Mouse (Mus musculus) embryo, embryonic 11.5 days (tissue): ENCODE data around the gene Nkx2-5.

Experiments
- DNase-seq: peaks from one replicate; pipeline ENCODE4 v3.0.0-alpha.2; 2012; ENCODE audit warnings: low read depth, low spot score

Gene Nkx2-5

DNA sequence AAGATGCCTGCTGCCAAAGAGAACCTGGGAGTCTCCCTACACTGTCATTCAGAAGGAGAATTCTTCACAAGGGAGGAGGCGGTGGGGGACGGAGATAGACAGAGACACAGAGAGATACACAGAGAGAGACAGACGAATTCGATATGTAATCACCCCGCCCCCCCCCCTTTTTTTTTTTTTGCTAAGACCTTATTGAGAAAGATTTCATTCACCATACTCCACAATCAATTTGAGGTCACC lies at the start of gene Nkx2-5:
Gene Nkx2-5 (minus strand): TSS at position 101 of the 240 bp plus-strand sequence.
- DNase-seq: no peak

DNA sequence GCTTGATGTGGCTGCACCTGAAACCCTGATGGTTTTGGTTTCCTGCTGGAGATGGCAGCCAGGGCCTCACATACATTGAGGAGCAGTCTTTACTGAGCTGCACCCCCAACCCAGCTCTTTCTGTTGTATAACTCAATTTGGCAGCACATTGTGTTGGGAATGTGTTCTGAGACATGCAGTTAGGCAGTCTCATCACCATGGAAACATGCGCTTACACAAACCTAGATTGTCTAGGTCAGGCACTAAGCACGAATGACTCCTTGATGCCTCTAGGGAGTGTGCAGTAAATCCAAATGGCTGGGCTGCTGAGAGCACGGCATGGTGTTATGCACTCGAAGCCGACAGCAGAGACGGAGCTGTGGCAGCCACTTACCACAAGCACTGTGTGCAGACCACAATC lies 49.5 kb upstream of the Nkx2-5 start:
- DNase-seq: no peak

GRCm38 (mm10) chr17:26893492-26893891 lies 48.7 kb upstream of the Nkx2-5 start:
- DNase-seq: no peak

DNA sequence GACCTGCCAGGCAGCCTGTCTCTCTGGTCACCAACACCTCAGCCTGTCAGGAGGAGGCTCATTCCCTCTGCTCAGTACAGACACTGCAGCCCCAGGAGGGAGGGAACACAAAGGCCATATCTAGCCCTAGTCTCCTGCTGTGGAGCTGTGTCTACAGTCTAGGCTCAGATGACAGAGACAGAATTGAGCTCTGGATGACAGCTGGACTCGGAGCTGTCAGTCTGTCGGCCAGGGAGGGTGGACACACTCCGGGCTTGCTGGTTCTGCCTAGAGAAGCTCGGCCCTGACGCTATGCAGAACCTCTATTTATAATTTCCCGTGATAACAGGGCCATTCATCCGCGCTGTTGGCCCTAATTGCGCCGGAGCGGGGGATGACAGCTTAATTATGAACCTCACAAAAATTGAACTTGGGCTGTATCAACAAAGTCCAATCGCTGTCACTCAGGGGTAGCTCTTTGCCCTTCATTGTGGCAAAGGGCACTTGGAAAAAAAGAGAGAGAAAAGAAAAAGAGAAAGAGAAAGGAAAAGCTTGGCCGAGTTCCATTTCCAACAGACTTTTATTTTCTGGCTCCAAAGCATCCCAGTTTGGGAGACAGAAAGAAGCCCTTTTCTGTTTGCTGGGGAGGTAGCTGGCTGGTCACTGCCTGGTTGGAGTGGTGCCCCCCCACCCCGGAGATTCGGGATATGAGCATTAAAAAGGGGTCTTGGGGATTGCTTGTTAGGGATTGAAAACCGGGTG lies 48.0 kb upstream of the Nkx2-5 start:
- DNase-seq: no peak

DNA sequence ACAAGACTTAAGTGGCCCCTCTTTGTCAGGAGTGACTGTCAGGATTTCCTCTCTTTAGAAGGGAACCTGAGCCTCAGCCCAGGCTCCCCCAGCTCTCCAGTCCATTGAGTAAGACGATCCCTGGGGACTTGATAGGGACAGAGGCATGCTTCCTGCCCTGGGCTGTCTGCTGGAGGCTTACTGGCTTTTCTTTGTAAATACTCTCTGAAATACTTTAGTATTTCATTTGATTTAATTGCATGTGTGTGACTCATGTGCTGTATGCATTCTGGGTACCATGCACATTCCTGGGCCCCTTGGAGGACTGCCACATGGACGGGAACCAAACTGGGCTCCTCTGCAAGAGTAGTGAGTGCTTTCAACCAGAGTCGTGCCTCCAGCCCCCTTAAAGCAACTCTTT lies 43.1 kb upstream of the Nkx2-5 start:
- no peak for DNase-seq

GRCm38 (mm10) chr17:26886047-26886749 lies 41.4 kb upstream of the Nkx2-5 start:
- peak; percentile 77 for DNase-seq

- peak; percentile 48 for DNase-seq
These were observed 40.5 kb upstream of the Nkx2-5 start for GRCm38 (mm10) chr17:26884995-26885926.

DNA sequence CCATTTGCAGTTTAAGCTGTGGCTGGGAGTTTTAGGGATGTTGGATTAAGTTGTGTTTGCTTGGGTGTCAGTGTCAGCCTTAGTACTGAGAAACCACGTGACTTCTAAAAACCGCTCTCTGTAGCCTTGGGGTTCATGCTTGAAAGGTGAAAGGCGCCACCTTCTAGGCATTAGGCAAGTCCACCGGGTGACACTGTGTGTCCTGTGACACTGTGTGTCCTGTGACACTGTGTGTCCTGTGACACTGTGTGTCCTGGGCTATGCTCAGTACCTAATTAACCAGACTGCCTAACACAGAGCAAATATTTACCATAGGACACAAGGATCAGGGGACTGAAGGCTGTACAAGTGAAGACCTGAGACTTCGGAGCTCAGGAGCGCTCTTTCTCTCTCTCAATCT lies 38.8 kb upstream of the Nkx2-5 start:
- no peak for DNase-seq

GRCm38 (mm10) chr17:26882706-26883105 lies 37.9 kb upstream of the Nkx2-5 start:
- no peak for DNase-seq

- no peak for DNase-seq
These were observed 34.4 kb upstream of the Nkx2-5 start for GRCm38 (mm10) chr17:26879235-26879634.

GRCm38 (mm10) chr17:26877927-26878326 lies 33.1 kb upstream of the Nkx2-5 start:
- no peak for DNase-seq

DNA sequence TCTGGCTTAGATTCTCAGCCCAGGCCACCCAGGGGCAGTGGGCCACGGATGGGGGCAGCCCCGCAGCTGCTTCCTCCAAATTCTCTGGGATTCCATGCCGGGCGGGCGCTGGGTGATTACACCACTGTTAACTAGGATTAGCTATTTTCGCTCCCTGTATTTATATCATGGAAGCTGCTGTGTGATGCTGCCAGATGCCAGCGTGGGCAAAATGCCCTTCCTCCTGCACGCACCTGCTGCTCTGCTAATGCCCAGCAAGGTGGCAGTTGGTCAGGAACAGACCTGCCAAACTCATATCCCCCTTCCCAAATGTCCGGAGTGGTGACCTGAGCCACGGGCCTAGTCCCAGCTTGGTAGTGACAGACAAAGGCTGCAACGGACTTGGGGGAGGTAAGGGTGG lies 29.7 kb upstream of the Nkx2-5 start:
- no peak for DNase-seq

DNA sequence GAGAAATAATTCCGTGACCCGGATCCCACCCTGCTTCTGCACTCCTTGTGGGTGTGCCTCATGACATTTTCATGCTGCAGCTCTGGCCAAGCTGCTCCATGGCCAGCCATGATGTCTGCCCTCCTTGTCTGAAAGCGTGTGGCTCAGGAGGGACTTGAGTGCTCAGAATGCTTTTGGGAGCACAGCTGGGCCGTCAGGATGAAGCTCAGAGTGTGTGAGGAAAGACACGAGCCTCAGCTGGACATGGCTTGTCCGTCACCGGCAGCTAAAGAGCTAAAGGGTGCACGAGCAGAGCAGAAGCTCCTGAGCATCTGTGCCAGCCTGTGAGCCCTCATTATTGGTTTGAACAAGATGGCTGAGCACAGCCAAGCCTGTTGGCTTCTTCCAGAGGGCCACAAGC lies 28.7 kb upstream of the Nkx2-5 start:
- no peak for DNase-seq

GRCm38 (mm10) chr17:26872870-26873269 lies 28.1 kb upstream of the Nkx2-5 start:
- no peak for DNase-seq

DNA sequence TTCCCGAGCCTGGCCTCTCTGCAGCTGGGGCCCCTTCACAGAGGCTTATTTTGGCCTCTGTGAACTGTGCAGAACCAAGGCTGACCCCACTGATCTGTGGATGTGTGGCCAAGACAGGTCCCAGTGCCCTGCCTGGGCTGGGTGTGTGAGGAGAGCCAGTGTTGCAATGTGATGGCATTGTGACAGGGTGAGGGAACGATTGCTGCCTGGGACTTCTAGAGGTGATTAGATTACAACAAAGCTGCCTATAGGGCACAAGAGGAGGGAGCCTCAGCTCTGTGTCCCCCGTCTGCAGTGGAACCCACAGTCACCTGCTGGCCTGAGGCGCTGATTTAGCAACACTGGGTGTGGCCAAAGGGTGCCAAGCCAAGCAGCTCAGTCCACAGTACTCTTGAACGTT lies 23.9 kb upstream of the Nkx2-5 start:
- DNase-seq: no peak

DNA sequence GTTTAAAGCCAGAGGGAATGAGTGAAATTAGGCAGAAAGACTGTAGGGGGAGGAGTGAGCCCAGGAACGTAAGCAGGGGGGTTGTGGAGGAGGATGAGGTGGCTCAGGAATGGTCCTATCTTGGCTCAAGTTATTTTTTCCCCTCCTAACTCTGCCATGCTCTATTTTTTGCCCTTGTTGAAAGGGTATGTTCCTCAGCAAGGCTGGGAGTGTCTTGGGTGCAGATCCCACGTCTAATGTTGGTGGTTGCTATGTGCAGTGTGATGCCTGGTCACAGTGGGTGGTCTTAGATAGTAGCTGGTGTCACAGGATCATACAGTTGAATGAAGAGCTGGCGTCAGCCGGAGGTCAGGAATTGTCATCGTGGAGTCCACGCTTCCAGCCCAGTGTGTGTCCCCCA lies 20.3 kb upstream of the Nkx2-5 start:
- DNase-seq: no peak

DNA sequence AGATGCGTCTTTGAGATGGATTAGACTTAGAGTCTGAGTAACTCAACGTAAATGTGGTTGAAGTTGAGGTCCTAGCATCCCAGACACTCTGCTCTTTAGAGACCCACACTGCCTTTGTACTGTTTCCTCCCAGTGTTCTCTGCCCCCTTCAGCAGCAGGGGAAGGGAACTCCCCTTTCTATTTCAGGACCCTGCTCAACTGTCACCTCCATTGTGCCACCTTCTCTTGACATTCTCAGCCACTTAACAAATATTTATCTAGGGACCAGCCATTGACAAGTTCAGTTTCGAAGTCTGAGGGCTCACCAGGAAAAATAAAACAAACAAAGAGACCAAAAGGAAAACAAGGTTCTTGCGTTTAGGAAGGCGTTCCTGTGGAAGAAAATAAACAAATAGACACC lies 19.5 kb upstream of the Nkx2-5 start:
- no peak for DNase-seq

DNA sequence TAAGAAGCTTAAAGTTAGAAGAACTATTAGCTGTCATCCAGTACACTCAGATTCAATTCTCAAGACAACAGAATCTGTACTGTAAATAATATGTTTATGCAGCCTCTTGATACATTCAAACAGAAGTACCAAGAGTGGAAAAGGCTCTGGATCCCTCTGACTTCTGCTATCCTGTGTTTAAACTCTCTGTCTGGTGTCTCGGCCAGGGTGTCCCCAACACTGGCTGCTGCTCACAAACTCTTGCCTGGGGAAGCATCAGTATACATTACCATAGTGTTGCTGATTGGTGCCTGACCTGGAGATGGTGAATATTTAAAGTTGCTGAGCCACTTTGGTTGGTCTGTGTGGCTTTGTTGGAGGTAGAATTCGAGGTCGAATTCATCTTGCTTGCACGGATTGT lies 17.0 kb upstream of the Nkx2-5 start:
- no peak for DNase-seq

DNA sequence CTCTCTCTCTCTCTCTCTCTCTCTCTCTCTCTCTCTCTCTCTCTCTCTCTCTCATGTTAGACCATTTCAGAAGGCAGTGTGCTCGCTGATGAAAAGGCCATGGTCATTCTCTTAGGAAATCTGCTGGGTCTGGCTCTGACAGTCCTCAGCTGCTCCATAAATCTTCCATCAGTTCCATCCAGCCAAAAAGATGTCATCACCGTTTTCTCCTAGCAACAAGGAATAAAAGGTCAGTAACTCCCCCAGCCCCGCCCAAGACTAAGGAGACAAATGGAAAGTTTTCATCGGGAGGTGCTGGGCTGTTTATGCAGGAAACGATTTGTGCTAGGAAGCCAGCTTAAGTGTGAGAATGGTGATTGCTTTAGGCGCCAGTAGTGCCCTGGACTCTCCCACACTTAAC lies 16.6 kb upstream of the Nkx2-5 start:
- DNase-seq: no peak

DNA sequence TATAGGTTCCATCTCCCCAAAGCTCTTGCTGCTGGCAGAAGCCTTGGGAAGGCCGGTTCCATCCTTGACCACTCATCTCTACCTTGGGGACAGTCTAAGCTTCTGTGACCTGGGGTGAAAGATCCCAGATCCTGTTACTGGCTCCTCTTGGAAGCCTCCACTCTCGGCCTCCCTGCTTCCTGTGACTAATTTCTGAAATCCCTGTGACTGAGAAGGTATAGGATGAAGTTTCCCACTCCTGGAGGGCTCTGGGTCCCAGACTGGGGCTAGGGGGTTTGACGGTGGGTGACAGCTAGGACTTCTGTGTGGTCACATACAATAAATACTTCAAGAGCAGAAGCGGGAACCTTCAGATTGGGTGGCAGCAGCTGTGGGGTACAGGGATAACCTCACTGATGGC lies 16.1 kb upstream of the Nkx2-5 start:
- no peak for DNase-seq

DNA sequence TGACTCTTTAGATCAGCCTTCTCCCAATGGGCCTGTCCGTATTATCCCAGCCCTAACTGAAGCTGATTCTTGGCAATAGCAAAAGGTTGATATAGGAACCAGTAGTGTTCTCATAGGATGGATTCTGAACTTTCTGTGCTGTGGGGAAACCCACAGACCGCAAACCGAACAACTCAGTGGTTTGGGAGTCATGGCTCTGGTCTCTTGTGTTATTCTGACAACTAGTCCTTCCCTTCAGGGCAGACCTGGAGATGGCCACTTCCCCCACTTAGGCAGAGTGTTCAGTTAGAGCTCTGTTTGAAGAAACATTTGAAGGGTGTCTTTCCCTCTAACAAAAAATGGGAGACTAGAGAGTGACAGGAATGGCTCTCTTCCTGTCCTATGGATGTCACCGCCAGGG lies 7.5 kb upstream of the Nkx2-5 start:
- no peak for DNase-seq

GRCm38 (mm10) chr17:26851136-26851460 lies 6.3 kb upstream of the Nkx2-5 start:
- DNase-seq: no peak
